Mouse (Mus musculus) hindbrain, embryonic 11.5 days (tissue): ENCODE data around the gene Rd3. TPM values are rescaled to one million over a fixed set of nuclear protein-coding genes. Genes with fewer than 3 reads are reported as not detected.

Experiments used
- ATAC-seq: fragments of 200-750 bp; cut with Nextera tagmentation; 2 replicates; pipeline ENCODE4 v1.8.0; 2017; ENCODE audit warnings: mild to moderate bottlenecking, moderate TSS enrichment, moderate library complexity; ENCODE audit not compliant: low FRiP score
- DNase-seq: peaks from one replicate; pipeline ENCODE4 v3.0.0-alpha.2; 2015; ENCODE audit warnings: low spot score
- H3K27ac ChIP-seq: fragments of 300-500 bp; sonication (generic); 2 replicates; pipeline ENCODE4 v1.5.1; 2014; ENCODE audit warnings: mild to moderate bottlenecking, low read depth, low read length
- H3K27me3 ChIP-seq: fragments of 300-500 bp; sonication (generic); 2 replicates; pipeline ENCODE4 v1.6.1; 2014; ENCODE audit warnings: mild to moderate bottlenecking, low read length, moderate library complexity, mixed read lengths; ENCODE audit not compliant: control insufficient read depth, insufficient read depth
- H3K36me3 ChIP-seq: fragments of 300-500 bp; sonication (generic); 2 replicates; pipeline ENCODE4 v1.6.1; 2014; ENCODE audit warnings: mild to moderate bottlenecking, low read length, moderate library complexity, mixed read lengths; ENCODE audit not compliant: control insufficient read depth, insufficient read depth
- H3K4me1 ChIP-seq: fragments of 300-500 bp; sonication (generic); replicated peaks from 2 replicates; pipeline ENCODE4 v1.6.1; 2014; ENCODE audit warnings: low read length, mixed read lengths; ENCODE audit not compliant: control insufficient read depth, insufficient read depth
- H3K4me2 ChIP-seq: fragments of 300-500 bp; sonication (generic); replicated peaks from 2 replicates; pipeline ENCODE4 v1.6.1; 2014; ENCODE audit warnings: mild to moderate bottlenecking, low read depth, low read length
- H3K4me3 ChIP-seq: fragments of 300-500 bp; sonication (generic); 2 replicates; pipeline ENCODE4 v1.5.1; 2014; ENCODE audit warnings: low read depth, low read length
- H3K9ac ChIP-seq: fragments of 300-500 bp; sonication (generic); 2 replicates; pipeline ENCODE4 v1.6.1; 2014; ENCODE audit warnings: low read depth, low read length
- H3K9me3 ChIP-seq: fragments of 300-500 bp; sonication (generic); 2 replicates; pipeline ENCODE4 v1.6.1; 2016; ENCODE audit warnings: low read length; ENCODE audit not compliant: control insufficient read depth
- WGBS: fragments of 180-500 bp; shearing (Covaris S2); extraction: QIAGEN DNeasy Blood & Tissue Kit; methylation state at CpG from one replicate; pipeline ENCODE4 v1.1.7; 2014; 5-methylcytosine and 5-hydroxymethylcytosine counted together
- polyA plus RNA-seq: library from polyadenylated mRNA; unstranded; fragments of >200 nt; fragmentation: Nextera tagmentation; extraction: Ambion mirVana; gene quantifications from 2 replicates; pipeline ENCODE4 v1.2.1, GENCODE M21; 2014

Gene Rd3
- polyA plus RNA-seq, 1 experiment from 2014 or later: 3.8 TPM

GRCm38 (mm10) chr1:191956261-191956660, 20.9 kb upstream of the Rd3 start:
- WGBS: 84% methylated on average over 3 of the region's 3 CpGs
- H3K27me3 ChIP-seq: no peaks in the 10 kb centered on the region
- no peak overlapping the region for H3K4me2 ChIP-seq
- no peaks in the 10 kb centered on the region for H3K4me1 ChIP-seq
- ATAC-seq (no peak), DNase-seq (no peak)
- H3K9me3 ChIP-seq: no peaks in the 10 kb centered on the region
- no peak overlapping the region for H3K27ac ChIP-seq
- H3K9ac ChIP-seq: no peak overlapping the region
- no peak overlapping the region for H3K4me3 ChIP-seq
- H3K36me3 ChIP-seq: no peaks in the 10 kb centered on the region

DNA sequence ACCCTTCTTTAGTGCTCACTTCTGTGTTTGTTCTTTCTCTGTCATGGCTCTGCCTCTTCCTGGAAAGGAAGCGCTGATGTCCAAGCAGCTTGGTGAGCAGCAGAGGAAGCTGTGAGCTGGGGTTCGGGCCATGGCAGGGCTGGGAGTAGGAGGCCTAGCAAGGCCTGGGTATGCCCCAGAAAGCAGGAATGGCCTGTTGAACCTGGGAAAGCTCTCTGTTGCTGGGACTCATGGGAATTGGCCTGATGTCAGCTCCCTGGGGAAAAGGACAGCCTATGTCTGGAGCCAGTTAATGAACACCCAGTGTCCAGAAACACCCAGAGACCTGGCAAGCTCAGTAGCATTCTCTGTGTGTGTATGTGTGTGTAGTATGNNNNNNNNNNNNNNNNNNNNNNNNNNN, 20.3 kb upstream of the Rd3 start:
- H3K27ac ChIP-seq: no peak overlapping the region
- no peak overlapping the region for H3K4me2 ChIP-seq
- H3K36me3 ChIP-seq: no peaks in the 10 kb centered on the region
- H3K4me3 ChIP-seq: no peak overlapping the region
- no peak overlapping the region for H3K9ac ChIP-seq
- no peak for DNase-seq
- ATAC-seq: no peak
- no peaks in the 10 kb centered on the region for H3K27me3 ChIP-seq
- no peaks in the 10 kb centered on the region for H3K9me3 ChIP-seq
- H3K4me1 ChIP-seq: no peaks in the 10 kb centered on the region
- 87% methylated on average over 2 of the region's 2 CpGs for WGBS

DNA sequence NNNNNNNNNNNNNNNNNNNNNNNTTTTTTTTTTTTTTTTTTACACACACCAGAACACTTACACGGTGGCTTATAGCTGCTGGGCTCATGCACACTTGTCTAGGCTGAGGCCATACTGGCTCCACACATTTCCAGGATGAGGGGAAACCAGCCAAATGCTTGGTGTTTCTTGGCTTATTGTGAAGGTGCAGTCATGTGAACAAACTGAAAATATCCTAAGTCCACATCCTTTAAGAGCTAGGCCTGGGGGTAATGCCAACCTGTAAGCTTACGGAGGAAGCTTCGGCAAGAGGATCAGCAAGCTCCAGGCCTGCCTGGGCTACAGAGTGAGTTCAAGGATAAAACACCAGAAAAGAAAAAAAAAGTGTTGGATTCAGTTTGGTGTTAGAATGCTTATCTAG, 19.8 kb upstream of the Rd3 start:
- Histone ChIP-seq H3K4me3 (no peak overlapping the region), H3K9ac (no peak overlapping the region), H3K36me3 (no peaks in the 10 kb centered on the region), H3K27ac (no peak overlapping the region), H3K4me2 (no peak overlapping the region), H3K4me1 (no peaks in the 10 kb centered on the region), H3K9me3 (no peaks in the 10 kb centered on the region), H3K27me3 (no peaks in the 10 kb centered on the region)
- DNase-seq: no peak
- WGBS: 91% methylated on average over 3 of the region's 3 CpGs
- ATAC-seq: no peak

DNA sequence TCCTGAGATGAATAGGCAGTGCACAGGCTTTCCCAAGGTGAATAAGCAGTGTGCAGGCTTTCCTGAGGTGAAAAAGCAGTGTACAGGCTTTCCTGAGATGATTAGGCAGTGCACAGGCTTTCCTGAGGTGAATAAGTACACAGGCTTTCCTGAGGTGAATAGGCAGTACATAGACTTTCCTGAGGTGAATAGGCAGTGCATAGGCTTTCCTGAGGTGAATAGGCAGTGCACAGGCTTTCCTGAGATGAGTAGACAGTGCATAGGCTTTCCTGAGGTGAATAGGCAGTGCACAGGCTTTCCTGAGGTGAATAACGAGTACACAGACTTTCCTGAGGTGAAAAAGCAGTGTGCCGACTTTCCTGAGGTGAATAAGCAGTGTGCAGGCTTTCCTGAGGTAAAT, 16.2 kb upstream of the Rd3 start:
- Histone ChIP-seq H3K27me3 (no peaks in the 10 kb centered on the region), H3K9me3 (no peaks in the 10 kb centered on the region), H3K27ac (no peak overlapping the region), H3K9ac (no peak overlapping the region), H3K4me2 (no peak overlapping the region), H3K4me3 (no peak overlapping the region), H3K36me3 (no peaks in the 10 kb centered on the region), H3K4me1 (no peaks in the 10 kb centered on the region)
- WGBS: 73% methylated on average over 2 of the region's 2 CpGs
- no peak for ATAC-seq
- no peak for DNase-seq

DNA sequence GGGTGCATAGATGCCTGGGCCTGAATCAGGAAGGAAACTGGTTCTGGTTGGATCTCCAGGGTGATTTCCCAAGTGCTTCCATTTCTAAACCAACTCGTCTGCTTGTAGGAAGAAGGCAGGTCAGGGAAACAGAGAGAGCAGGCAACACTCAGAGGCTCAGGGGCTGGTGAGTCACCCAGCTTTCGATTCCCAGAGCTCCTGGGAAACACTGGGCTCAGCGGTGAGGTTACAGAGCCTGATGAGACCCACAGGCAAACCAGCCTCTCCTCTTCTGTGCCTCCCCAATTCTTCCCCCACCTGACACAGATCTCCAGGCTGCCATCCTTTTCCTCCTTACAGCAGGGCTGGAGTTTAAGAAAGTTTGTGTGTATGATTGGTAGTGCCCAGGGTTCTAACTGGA, 13.8 kb upstream of the Rd3 start:
- Histone ChIP-seq H3K9ac (no peak overlapping the region), H3K27me3 (no peaks in the 10 kb centered on the region; the same call in 1 of the 2 replicates), H3K4me1 (no peaks in the 10 kb centered on the region), H3K36me3 (no peaks in the 10 kb centered on the region), H3K4me2 (no peak overlapping the region), H3K9me3 (no peaks in the 10 kb centered on the region), H3K27ac (no peak overlapping the region), H3K4me3 (no peak overlapping the region)
- WGBS: 83% methylated on average over 3 of the region's 3 CpGs
- DNase-seq: no peak
- ATAC-seq: no peak

GRCm38 (mm10) chr1:191963948-191964772, 13.0 kb upstream of the Rd3 start:
- DNase-seq: peak; percentile 85

DNA sequence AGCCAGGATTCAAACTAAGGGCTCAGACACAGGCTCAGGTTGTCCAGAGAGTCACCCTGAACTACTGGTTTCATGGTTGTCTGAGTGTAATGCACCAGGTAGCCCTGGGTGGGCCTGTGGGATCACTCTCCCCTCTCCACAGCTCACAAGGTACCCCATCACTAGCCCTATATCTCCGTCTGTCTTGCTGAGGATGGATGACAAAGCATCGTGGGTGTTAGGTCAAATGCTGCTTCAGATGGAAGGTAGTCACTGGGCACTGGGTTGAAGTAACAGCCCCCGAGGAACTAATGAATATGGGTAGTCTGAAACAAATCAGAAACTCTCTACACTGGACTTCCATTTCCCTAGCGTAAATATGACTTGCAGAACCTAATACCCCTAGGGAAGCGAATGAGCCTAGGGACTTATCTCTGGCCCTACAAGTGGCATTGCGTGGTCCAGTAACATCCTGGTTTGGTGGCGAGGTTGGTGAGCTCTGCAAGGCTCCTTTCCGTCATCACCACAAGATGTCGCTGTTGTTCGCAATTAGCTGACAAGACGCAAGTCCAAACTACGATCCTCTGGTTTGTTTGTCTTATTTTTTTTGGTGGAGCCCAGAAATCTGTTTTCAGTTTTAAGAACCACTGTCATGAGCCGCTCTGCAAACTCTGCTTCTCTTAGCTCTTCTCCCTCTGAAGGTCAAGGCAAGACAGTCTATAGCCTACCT, 12.2 kb upstream of the Rd3 start:
- no peak overlapping the region for H3K4me2 ChIP-seq
- 19% methylated on average over 13 of the region's 13 CpGs for WGBS
- no peaks in the 10 kb centered on the region; the same call in 1 of the 2 replicates for H3K27me3 ChIP-seq
- no peaks in the 10 kb centered on the region for H3K36me3 ChIP-seq
- H3K4me1 ChIP-seq: no peaks in the 10 kb centered on the region
- ATAC-seq: 0 out of 2 replicates have a peak, but pooled peaks have one; percentile 33
- DNase-seq: peak; percentile 88
- no peaks in the 10 kb centered on the region for H3K9me3 ChIP-seq
- H3K4me3 ChIP-seq: no peak overlapping the region
- H3K27ac ChIP-seq: no peak overlapping the region
- no peak overlapping the region for H3K9ac ChIP-seq

More at GRCm38 (mm10) chr1:191963948-191964772, 13.0 kb upstream of the Rd3 start:
- 25% methylated on average over 8 of the region's 8 CpGs for WGBS
- H3K36me3 ChIP-seq: no peaks in the 10 kb centered on the region
- no peak overlapping the region for H3K27ac ChIP-seq
- H3K4me1 ChIP-seq: no peaks in the 10 kb centered on the region
- no peak overlapping the region for H3K4me3 ChIP-seq
- H3K9me3 ChIP-seq: no peaks in the 10 kb centered on the region
- no peak overlapping the region for H3K4me2 ChIP-seq
- peak; percentile 40; the same call in 1 of the 2 replicates for ATAC-seq
- H3K9ac ChIP-seq: no peak overlapping the region
- H3K27me3 ChIP-seq: no peaks in the 10 kb centered on the region; the same call in 1 of the 2 replicates

DNA sequence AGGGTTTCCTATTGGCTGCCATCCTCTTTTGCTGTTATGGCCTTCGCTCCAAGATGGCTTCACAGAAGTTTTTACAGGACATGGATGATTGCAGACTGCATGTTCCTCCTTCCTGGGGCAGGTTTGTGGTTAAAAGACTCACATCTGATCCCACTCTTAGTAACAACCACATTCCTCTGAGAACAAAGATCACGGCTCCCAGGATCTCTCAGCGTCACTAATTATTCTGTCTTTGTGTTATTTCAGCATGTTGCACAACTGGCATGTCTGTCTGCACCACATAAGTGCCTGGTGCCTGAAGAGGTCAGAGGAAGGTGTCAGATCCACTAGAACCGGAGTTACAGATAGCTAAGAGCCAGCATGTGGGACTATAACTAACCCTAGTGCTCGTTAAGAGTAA, 7.2 kb upstream of the Rd3 start:
- H3K4me1 ChIP-seq: no peaks in the 10 kb centered on the region
- no peaks in the 10 kb centered on the region for H3K36me3 ChIP-seq
- no peak for ATAC-seq
- H3K4me2 ChIP-seq: no peak overlapping the region
- WGBS: 69% methylated on average over 5 of the region's 5 CpGs
- H3K4me3 ChIP-seq: no peak overlapping the region
- no peaks in the 10 kb centered on the region; the same call in 1 of the 2 replicates for H3K27me3 ChIP-seq
- no peak for DNase-seq
- no peak overlapping the region for H3K27ac ChIP-seq
- H3K9ac ChIP-seq: no peak overlapping the region
- H3K9me3 ChIP-seq: no peaks in the 10 kb centered on the region
